Mouse (Mus musculus): ENCODE results near the gene Vmn1r1. TPM values are rescaled to one million over a fixed set of nuclear protein-coding genes. Genes with fewer than 3 reads are reported as not detected.
"Not testable (repeated sequence)": the region's sequence is repeated elsewhere in the genome, so short reads cannot be mapped to it uniquely, and the experiment has no call there.

Gene Vmn1r1
- polyA plus RNA-seq (2016; fragmentation: Nextera tagmentation; extraction: Ambion mirVana) = not detected in 2 replicates

GRCm38 (mm10) chr1:182164386-182164785, at the start of gene Vmn1r1:
Vmn1r1 (minus strand) TSS chr1:182164486.
- Histone ChIP-seq H3K4me3 (no peak within 1 kb of the TSS), H3K9me3 (replicated peaks) (no peaks in the 10 kb centered on the region), H3K9ac (no peak within 1 kb of the TSS), H3K36me3 (no peaks in the 10 kb centered on the region), H3K27ac (no peak within 1 kb of the TSS), H3K27me3 (no peaks in the 10 kb centered on the region), H3K4me1 (no peaks in the 10 kb centered on the region), H3K4me2 (replicated peaks) (no peak within 1 kb of the TSS)
- 93% methylated on average over 7 of the region's 7 CpGs for WGBS
- no peak for ATAC-seq (ENCODE audit: low FRiP score)

- Histone ChIP-seq H3K27ac (no peak overlapping the region), H3K9ac (no peak overlapping the region), H3K9me3 (replicated peaks) (no peaks in the 10 kb centered on the region), H3K4me3 (no peak overlapping the region), H3K4me2 (replicated peaks) (no peak overlapping the region), H3K36me3 (no peaks in the 10 kb centered on the region), H3K4me1 (no peaks in the 10 kb centered on the region), H3K27me3 (no peaks in the 10 kb centered on the region)
- WGBS = 88% methylated on average over 2 of the region's 2 CpGs
- no peak for ATAC-seq (ENCODE audit: low FRiP score)
Observed at GRCm38 (mm10) chr1:182210322-182210721, 46.0 kb upstream of the Vmn1r1 start.

GRCm38 (mm10) chr1:182192581-182192980, 28.3 kb upstream of the Vmn1r1 start:
- no peaks in the 10 kb centered on the region for H3K36me3 ChIP-seq
- ATAC-seq (ENCODE audit: low FRiP score) = no peak
- H3K27ac ChIP-seq = no peak overlapping the region
- H3K9me3 ChIP-seq (replicated peaks) = no peaks in the 10 kb centered on the region
- H3K4me1 ChIP-seq = no peaks in the 10 kb centered on the region
- no peak overlapping the region for H3K9ac ChIP-seq
- H3K4me3 ChIP-seq = no peak overlapping the region
- no peak overlapping the region for H3K4me2 ChIP-seq (replicated peaks)
- 73% methylated on average over 1 of the region's 1 CpGs for WGBS
- no peaks in the 10 kb centered on the region for H3K27me3 ChIP-seq

GRCm38 (mm10) chr1:182191816-182192545, 27.7 kb upstream of the Vmn1r1 start:
- ATAC-seq (ENCODE audit: low FRiP score) = no peak
- H3K27ac ChIP-seq = no peak overlapping the region
- no peaks in the 10 kb centered on the region for H3K4me1 ChIP-seq
- no peak overlapping the region for H3K4me3 ChIP-seq
- H3K36me3 ChIP-seq = no peaks in the 10 kb centered on the region
- WGBS = 81% methylated on average over 10 of the region's 10 CpGs
- no peak overlapping the region for H3K4me2 ChIP-seq (replicated peaks)
- H3K27me3 ChIP-seq = no peaks in the 10 kb centered on the region
- H3K9me3 ChIP-seq (replicated peaks) = no peaks in the 10 kb centered on the region
- no peak overlapping the region for H3K9ac ChIP-seq

- no peak for ATAC-seq (ENCODE audit: low FRiP score)
- no peak overlapping the region for H3K4me2 ChIP-seq (replicated peaks)
- H3K27me3 ChIP-seq = no peaks in the 10 kb centered on the region
- no peaks in the 10 kb centered on the region for H3K4me1 ChIP-seq
- H3K9ac ChIP-seq = no peak overlapping the region
- H3K4me3 ChIP-seq = no peak overlapping the region
- 65% methylated on average over 5 of the region's 5 CpGs for WGBS
- no peak overlapping the region for H3K27ac ChIP-seq
- no peaks in the 10 kb centered on the region for H3K9me3 ChIP-seq (replicated peaks)
- no peaks in the 10 kb centered on the region for H3K36me3 ChIP-seq
Observed at GRCm38 (mm10) chr1:182191181-182191580, 26.9 kb upstream of the Vmn1r1 start.

- H3K9me3 ChIP-seq (replicated peaks) = no peaks in the 10 kb centered on the region
- 71% methylated on average over 3 of the region's 3 CpGs for WGBS
- H3K4me2 ChIP-seq (replicated peaks) = no peak overlapping the region
- no peaks in the 10 kb centered on the region for H3K27me3 ChIP-seq
- no peak overlapping the region for H3K4me3 ChIP-seq
- H3K36me3 ChIP-seq = no peaks in the 10 kb centered on the region
- H3K4me1 ChIP-seq = no peaks in the 10 kb centered on the region
- no peak overlapping the region for H3K9ac ChIP-seq
- H3K27ac ChIP-seq = no peak overlapping the region
- ATAC-seq (ENCODE audit: low FRiP score) = no peak
Observed at GRCm38 (mm10) chr1:182189669-182190440, 25.6 kb upstream of the Vmn1r1 start.

- H3K9me3 ChIP-seq (replicated peaks); H3K4me1 ChIP-seq; H3K27me3 ChIP-seq; H3K9ac ChIP-seq; ATAC-seq (ENCODE audit: low FRiP score); H3K4me3 ChIP-seq; H3K4me2 ChIP-seq (replicated peaks); H3K36me3 ChIP-seq; H3K27ac ChIP-seq: not testable (repeated sequence)
- 57% methylated on average over 4 of the region's 4 CpGs for WGBS
Observed at GRCm38 (mm10) chr1:182182449-182182848, 18.2 kb upstream of the Vmn1r1 start.

- H3K27me3 ChIP-seq = no peaks in the 10 kb centered on the region
- no peak overlapping the region for H3K4me3 ChIP-seq
- H3K27ac ChIP-seq = no peak overlapping the region
- no peaks in the 10 kb centered on the region for H3K9me3 ChIP-seq (replicated peaks)
- no peak for ATAC-seq (ENCODE audit: low FRiP score)
- 56% methylated on average over 5 of the region's 5 CpGs for WGBS
- H3K9ac ChIP-seq = no peak overlapping the region
- H3K4me2 ChIP-seq (replicated peaks) = no peak overlapping the region
- no peaks in the 10 kb centered on the region for H3K4me1 ChIP-seq
- H3K36me3 ChIP-seq = no peaks in the 10 kb centered on the region
Observed at GRCm38 (mm10) chr1:182181456-182182305, 17.4 kb upstream of the Vmn1r1 start.

- not testable (repeated sequence) for H3K27me3 ChIP-seq; H3K36me3 ChIP-seq; H3K4me2 ChIP-seq (replicated peaks); H3K9ac ChIP-seq; H3K27ac ChIP-seq; H3K4me1 ChIP-seq; H3K9me3 ChIP-seq (replicated peaks); ATAC-seq (ENCODE audit: low FRiP score); H3K4me3 ChIP-seq
- WGBS = 91% methylated on average over 19 of the region's 19 CpGs
Observed at GRCm38 (mm10) chr1:182176985-182177384, 12.7 kb upstream of the Vmn1r1 start.

GRCm38 (mm10) chr1:182170206-182170605, 5.9 kb upstream of the Vmn1r1 start:
- H3K4me3 ChIP-seq; H3K36me3 ChIP-seq; H3K27me3 ChIP-seq; H3K4me2 ChIP-seq (replicated peaks); H3K4me1 ChIP-seq; H3K9me3 ChIP-seq (replicated peaks); ATAC-seq (ENCODE audit: low FRiP score); H3K27ac ChIP-seq; H3K9ac ChIP-seq: not testable (repeated sequence)
- 88% methylated on average over 6 of the region's 6 CpGs for WGBS

GRCm38 (mm10) chr1:182162951-182163350, 1.3 kb downstream of the Vmn1r1 start:
- Histone ChIP-seq H3K27ac (no peak overlapping the region), H3K27me3 (no peaks in the 10 kb centered on the region), H3K4me1 (no peaks in the 10 kb centered on the region), H3K4me3 (no peak overlapping the region), H3K9me3 (replicated peaks) (no peaks in the 10 kb centered on the region), H3K4me2 (replicated peaks) (no peak overlapping the region), H3K9ac (no peak overlapping the region), H3K36me3 (no peaks in the 10 kb centered on the region)
- ATAC-seq (ENCODE audit: low FRiP score) = no peak
- 34% methylated on average over 5 of the region's 5 CpGs for WGBS

GRCm38 (mm10) chr1:182159575-182159974, 4.7 kb downstream of the Vmn1r1 start:
- Histone ChIP-seq H3K9me3 (replicated peaks) (no peaks in the 10 kb centered on the region), H3K4me1 (no peaks in the 10 kb centered on the region), H3K27ac (no peak overlapping the region), H3K4me3 (no peak overlapping the region), H3K27me3 (no peaks in the 10 kb centered on the region), H3K9ac (no peak overlapping the region), H3K4me2 (replicated peaks) (no peak overlapping the region), H3K36me3 (no peaks in the 10 kb centered on the region)
- WGBS = 80% methylated on average over 3 of the region's 3 CpGs
- ATAC-seq (ENCODE audit: low FRiP score) = no peak
